Mouse (Mus musculus) liver, embryonic 11.5 days (tissue): ENCODE results near the gene Dazl. TPM values are rescaled to one million over a fixed set of nuclear protein-coding genes. Genes with fewer than 3 reads are reported as not detected.

Source experiments
- ATAC-seq: fragments of 200-750 bp; cut with Nextera tagmentation; replicated peaks from 2 replicates; pipeline ENCODE4 v1.8.0; 2017; ENCODE audit warnings: moderate number of reproducible peaks, mild to moderate bottlenecking, moderate TSS enrichment, moderate library complexity; ENCODE audit not compliant: low FRiP score
- DNase-seq: peaks from one replicate; pipeline ENCODE4 v3.0.0-alpha.2; 2017; ENCODE audit warnings: low spot score
- H3K27ac ChIP-seq: fragments of 300-500 bp; sonication (generic); 2 replicates; pipeline ENCODE4 v1.5.1; 2014; ENCODE audit warnings: mild to moderate bottlenecking, low read depth, low read length, control low read depth
- H3K27me3 ChIP-seq: fragments of 300-500 bp; sonication (generic); replicated peaks from 2 replicates; pipeline ENCODE4 v1.6.1; 2014; ENCODE audit warnings: low read length, mixed read lengths; ENCODE audit not compliant: control insufficient read depth, insufficient read depth
- H3K36me3 ChIP-seq: fragments of 300-500 bp; sonication (generic); 2 replicates; pipeline ENCODE4 v1.6.1; 2014; ENCODE audit warnings: mild to moderate bottlenecking, low read length, moderate library complexity, mixed read lengths; ENCODE audit not compliant: control insufficient read depth, insufficient read depth
- H3K4me1 ChIP-seq: fragments of 300-500 bp; sonication (generic); replicated peaks from 2 replicates; pipeline ENCODE4 v1.6.1; 2014; ENCODE audit warnings: low read length, mixed read lengths; ENCODE audit not compliant: control insufficient read depth, insufficient read depth
- H3K4me2 ChIP-seq: fragments of 300-500 bp; sonication (generic); 2 replicates; pipeline ENCODE4 v1.6.1; 2014; ENCODE audit warnings: mild to moderate bottlenecking, control low read depth, moderate library complexity
- H3K4me3 ChIP-seq: fragments of 300-500 bp; sonication (generic); 2 replicates; pipeline ENCODE4 v1.5.1; 2014; ENCODE audit warnings: low read depth, low read length, control low read depth
- H3K9ac ChIP-seq: fragments of 300-500 bp; sonication (generic); 2 replicates; pipeline ENCODE4 v1.6.1; 2014; ENCODE audit warnings: low read depth, low read length, control low read depth
- H3K9me3 ChIP-seq: fragments of 300-500 bp; sonication (generic); 2 replicates; pipeline ENCODE4 v1.6.1; 2016; ENCODE audit warnings: low read length, inconsistent platforms, mixed read lengths; ENCODE audit not compliant: control insufficient read depth
- WGBS: fragments of 180-500 bp; shearing (Covaris S2); extraction: QIAGEN DNeasy Blood & Tissue Kit; methylation state at CpG from one replicate; pipeline ENCODE4 v1.1.7; 2014; 5-methylcytosine and 5-hydroxymethylcytosine counted together
- polyA plus RNA-seq: library from polyadenylated mRNA; unstranded; fragments of >200 nt; fragmentation: Nextera tagmentation; extraction: Ambion mirVana; gene quantifications from 2 replicates; pipeline ENCODE4 v1.2.1, GENCODE M21; 2014

Gene Dazl
- 0.18 and 0.45 TPM in 2 replicates for polyA plus RNA-seq

GRCm38 (mm10) chr17:50293241-50293731 is at the start of gene Dazl:
Gene Dazl, minus strand, starts transcription at chr17:50293636.
- Histone ChIP-seq H3K27ac (peak within 1 kb of the TSS; percentile 48), H3K9ac (peak within 1 kb of the TSS; percentile 58), H3K4me2 (peak within 1 kb of the TSS; percentile 66), H3K4me1 (no peaks in the 10 kb centered on the region), H3K36me3 (0 out of 2 replicates have a peak, but pooled peaks cover 2% of the 10 kb centered on the region), H3K4me3 (peak within 1 kb of the TSS; percentile 57), H3K9me3 (peaks cover 7% of the 10 kb centered on the region), H3K27me3 (no peaks in the 10 kb centered on the region)
- 90% methylated on average over 43 of the region's 43 CpGs for WGBS
- ATAC-seq (no peak), DNase-seq (peak; percentile 46)

- Histone ChIP-seq H3K36me3 (no peaks in the 10 kb centered on the region), H3K4me2 (no peak overlapping the region), H3K4me3 (no peak overlapping the region), H3K27me3 (no peaks in the 10 kb centered on the region), H3K9me3 (no peaks in the 10 kb centered on the region), H3K9ac (no peak overlapping the region), H3K4me1 (no peaks in the 10 kb centered on the region), H3K27ac (no peak overlapping the region)
- ATAC-seq, result no peak
- 87% methylated on average over 11 of the region's 11 CpGs for WGBS
- no peak for DNase-seq
Observed at GRCm38 (mm10) chr17:50341850-50342544, 48.6 kb upstream of the Dazl start.

GRCm38 (mm10) chr17:50338901-50339300 is 45.5 kb upstream of the Dazl start:
- Histone ChIP-seq H3K36me3 (no peaks in the 10 kb centered on the region), H3K27ac (no peak overlapping the region), H3K4me1 (no peaks in the 10 kb centered on the region), H3K27me3 (no peaks in the 10 kb centered on the region), H3K4me2 (no peak overlapping the region), H3K4me3 (no peak overlapping the region), H3K9me3 (no peaks in the 10 kb centered on the region), H3K9ac (no peak overlapping the region)
- DNase-seq (no peak), ATAC-seq (no peak)
- WGBS, result 91% methylated on average over 7 of the region's 7 CpGs

DNA sequence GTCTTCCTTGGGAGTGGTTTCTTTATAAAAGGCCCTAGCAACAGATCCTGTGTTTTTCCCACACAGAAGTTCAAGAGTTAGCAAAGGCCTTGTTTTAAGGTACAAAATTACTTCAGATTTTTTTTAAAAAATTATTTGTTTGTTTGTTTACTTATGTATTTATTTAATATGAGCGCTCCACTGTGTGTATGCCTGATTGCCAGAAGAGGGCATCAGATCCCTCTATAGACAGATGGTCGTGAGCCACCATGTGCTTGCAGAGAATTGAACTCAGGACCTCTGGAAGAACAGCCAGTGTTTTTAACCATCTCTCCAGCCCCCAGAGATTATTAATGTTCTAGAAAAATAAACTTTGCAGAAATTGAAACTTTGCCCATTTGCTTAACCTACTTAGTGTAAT is 42.3 kb upstream of the Dazl start:
- DNase-seq (no peak), ATAC-seq (no peak)
- H3K4me1 ChIP-seq, result peaks cover 7% of the 10 kb centered on the region
- WGBS, result 81% methylated on average over 2 of the region's 2 CpGs
- H3K4me2 ChIP-seq, result no peak overlapping the region
- H3K9ac ChIP-seq, result no peak overlapping the region
- no peaks in the 10 kb centered on the region for H3K9me3 ChIP-seq
- H3K36me3 ChIP-seq, result no peaks in the 10 kb centered on the region
- no peaks in the 10 kb centered on the region for H3K27me3 ChIP-seq
- no peak overlapping the region for H3K27ac ChIP-seq
- no peak overlapping the region for H3K4me3 ChIP-seq

GRCm38 (mm10) chr17:50334694-50335093 is 41.3 kb upstream of the Dazl start:
- DNase-seq, result no peak
- 62% methylated on average over 5 of the region's 5 CpGs for WGBS
- no peak for ATAC-seq
- Histone ChIP-seq H3K27me3 (no peaks in the 10 kb centered on the region), H3K36me3 (no peaks in the 10 kb centered on the region), H3K9ac (no peak overlapping the region), H3K9me3 (no peaks in the 10 kb centered on the region), H3K4me2 (no peak overlapping the region), H3K4me3 (no peak overlapping the region), H3K4me1 (peaks cover 7% of the 10 kb centered on the region), H3K27ac (no peak overlapping the region)

DNA sequence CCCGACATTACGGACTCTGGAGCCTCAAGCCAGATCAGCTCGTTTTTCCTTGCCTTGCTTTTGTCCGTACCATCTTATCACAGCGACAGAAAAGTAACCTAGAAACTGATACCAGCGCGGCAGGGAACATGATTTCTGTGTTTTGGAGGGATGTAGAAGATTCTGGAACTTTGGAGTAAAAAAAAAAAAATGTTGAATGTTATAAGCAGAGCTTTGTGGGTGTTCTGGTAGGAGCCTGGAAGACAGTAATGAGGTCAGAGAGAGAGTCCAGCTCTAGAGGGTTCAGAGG is 38.5 kb upstream of the Dazl start:
- peaks cover 7% of the 10 kb centered on the region for H3K4me1 ChIP-seq
- ATAC-seq, result no peak
- DNase-seq, result no peak
- no peak overlapping the region for H3K9ac ChIP-seq
- WGBS, result 30% methylated on average over 7 of the region's 7 CpGs
- peak overlapping the region; percentile 51 for H3K4me2 ChIP-seq
- no peaks in the 10 kb centered on the region for H3K9me3 ChIP-seq
- no peak overlapping the region for H3K27ac ChIP-seq
- no peak overlapping the region for H3K4me3 ChIP-seq
- no peaks in the 10 kb centered on the region for H3K36me3 ChIP-seq
- no peaks in the 10 kb centered on the region for H3K27me3 ChIP-seq

GRCm38 (mm10) chr17:50331171-50332011 is 38.0 kb upstream of the Dazl start:
- Histone ChIP-seq H3K4me3 (no peak overlapping the region), H3K27ac (no peak overlapping the region), H3K36me3 (no peaks in the 10 kb centered on the region), H3K4me2 (peak overlapping the region; percentile 51), H3K9ac (no peak overlapping the region), H3K9me3 (no peaks in the 10 kb centered on the region), H3K4me1 (peaks cover 7% of the 10 kb centered on the region), H3K27me3 (no peaks in the 10 kb centered on the region)
- peak; percentile 60 for ATAC-seq
- DNase-seq, result no peak
- 23% methylated on average over 8 of the region's 8 CpGs for WGBS

GRCm38 (mm10) chr17:50330245-50330644 is 36.8 kb upstream of the Dazl start:
- Histone ChIP-seq H3K4me1 (peaks cover 7% of the 10 kb centered on the region), H3K9me3 (no peaks in the 10 kb centered on the region), H3K9ac (no peak overlapping the region), H3K36me3 (no peaks in the 10 kb centered on the region), H3K27ac (no peak overlapping the region), H3K27me3 (no peaks in the 10 kb centered on the region), H3K4me2 (no peak overlapping the region), H3K4me3 (no peak overlapping the region)
- 84% methylated on average over 1 of the region's 1 CpGs for WGBS
- ATAC-seq (no peak), DNase-seq (no peak)
